Mouse (Mus musculus) forebrain, embryonic 14.5 days (tissue): ENCODE results near the gene Olfr315. TPM values are rescaled to one million over a fixed set of nuclear protein-coding genes. Genes with fewer than 3 reads are reported as not detected.
"Not testable (repeated sequence)": the region's sequence is repeated elsewhere in the genome, so short reads cannot be mapped to it uniquely, and the experiment has no call there.

Source experiments
- ATAC-seq: fragments of 200-750 bp; cut with Nextera tagmentation; 2 replicates; pipeline ENCODE4 v1.8.0; 2017; ENCODE audit warnings: mild to moderate bottlenecking, moderate library complexity
- DNase-seq: peaks from one replicate; pipeline ENCODE4 v3.0.0-alpha.2; 2015; ENCODE audit warnings: low spot score
- H3K27ac ChIP-seq: fragments of 300-500 bp; sonication (generic); 2 replicates; pipeline ENCODE4 v1.5.1; 2014; ENCODE audit warnings: low read depth, mild to moderate bottlenecking, control low read depth, low read length, moderate library complexity
- H3K27me3 ChIP-seq: fragments of 300-500 bp; sonication (generic); replicated peaks from 2 replicates; pipeline ENCODE4 v1.6.1; 2014; ENCODE audit warnings: low read length, control low read depth, mixed read lengths; ENCODE audit not compliant: control insufficient read depth, insufficient read depth
- H3K36me3 ChIP-seq: fragments of 300-500 bp; sonication (generic); 2 replicates; pipeline ENCODE4 v1.6.1; 2014; ENCODE audit warnings: low read length, control low read depth; ENCODE audit not compliant: control insufficient read depth, insufficient read depth
- H3K4me1 ChIP-seq: fragments of 300-500 bp; sonication (generic); 2 replicates; pipeline ENCODE4 v1.6.1; 2014; ENCODE audit warnings: antibody characterized with exemption, low read length, control low read depth; ENCODE audit not compliant: control insufficient read depth, insufficient read depth
- H3K4me2 ChIP-seq: fragments of 300-500 bp; sonication (generic); 2 replicates; pipeline ENCODE4 v1.6.1; 2014; ENCODE audit warnings: mild to moderate bottlenecking, control low read depth, low read length
- H3K4me3 ChIP-seq: fragments of 300-500 bp; sonication (generic); 2 replicates; pipeline ENCODE4 v1.5.1; 2014; ENCODE audit warnings: low read depth, low read length, control low read depth
- H3K9ac ChIP-seq: fragments of 300-500 bp; sonication (generic); 2 replicates; pipeline ENCODE4 v1.6.1; 2014; ENCODE audit warnings: mild to moderate bottlenecking, low read length, control low read depth, moderate library complexity
- H3K9me3 ChIP-seq: fragments of 300-500 bp; sonication (generic); replicated peaks from 2 replicates; pipeline ENCODE4 v1.6.1; 2016; ENCODE audit warnings: low read length, control low read depth, mixed read lengths; ENCODE audit not compliant: control insufficient read depth
- WGBS: fragments of 180-500 bp; shearing (Covaris S2); extraction: QIAGEN DNeasy Blood & Tissue Kit; methylation state at CpG from one replicate; pipeline ENCODE4 v1.1.7; 2014; 5-methylcytosine and 5-hydroxymethylcytosine counted together
- polyA plus RNA-seq: library from polyadenylated mRNA; unstranded; fragments of >200 nt; fragmentation: Nextera tagmentation; extraction: Ambion mirVana; gene quantifications from 2 replicates; pipeline ENCODE4 v1.2.1, GENCODE M21; 2014

The Olfr315 gene
- polyA plus RNA-seq = not detected in 2 replicates

GRCm38 (mm10) chr11:58772888-58773287 is at the start of gene Olfr315:
Gene Olfr315 (plus strand): TSS chr11:58773188.
- no peak within 1 kb of the TSS for H3K9ac ChIP-seq
- no peak within 1 kb of the TSS for H3K4me2 ChIP-seq
- ATAC-seq (no peak), DNase-seq (no peak)
- no peaks in the 10 kb centered on the region for H3K36me3 ChIP-seq
- no peak within 1 kb of the TSS for H3K27ac ChIP-seq
- no peaks in the 10 kb centered on the region for H3K27me3 ChIP-seq
- no peaks in the 10 kb centered on the region for H3K4me1 ChIP-seq
- H3K9me3 ChIP-seq = no peaks in the 10 kb centered on the region
- no peak within 1 kb of the TSS for H3K4me3 ChIP-seq

GRCm38 (mm10) chr11:58723914-58724313 is 49.1 kb upstream of the Olfr315 start, which contains the start of gene Olfr318:
Gene Olfr318 (minus strand): TSS chr11:58724014.
- ATAC-seq = no peak
- H3K36me3 ChIP-seq = no peaks in the 10 kb centered on the region
- H3K9me3 ChIP-seq = no peaks in the 10 kb centered on the region
- H3K4me1 ChIP-seq = no peaks in the 10 kb centered on the region
- no peak within 1 kb of the TSS for H3K27ac ChIP-seq
- no peak within 1 kb of the TSS for H3K4me3 ChIP-seq
- H3K4me2 ChIP-seq = no peak within 1 kb of the TSS
- DNase-seq = no peak
- H3K27me3 ChIP-seq = no peaks in the 10 kb centered on the region
- no peak within 1 kb of the TSS for H3K9ac ChIP-seq

DNA sequence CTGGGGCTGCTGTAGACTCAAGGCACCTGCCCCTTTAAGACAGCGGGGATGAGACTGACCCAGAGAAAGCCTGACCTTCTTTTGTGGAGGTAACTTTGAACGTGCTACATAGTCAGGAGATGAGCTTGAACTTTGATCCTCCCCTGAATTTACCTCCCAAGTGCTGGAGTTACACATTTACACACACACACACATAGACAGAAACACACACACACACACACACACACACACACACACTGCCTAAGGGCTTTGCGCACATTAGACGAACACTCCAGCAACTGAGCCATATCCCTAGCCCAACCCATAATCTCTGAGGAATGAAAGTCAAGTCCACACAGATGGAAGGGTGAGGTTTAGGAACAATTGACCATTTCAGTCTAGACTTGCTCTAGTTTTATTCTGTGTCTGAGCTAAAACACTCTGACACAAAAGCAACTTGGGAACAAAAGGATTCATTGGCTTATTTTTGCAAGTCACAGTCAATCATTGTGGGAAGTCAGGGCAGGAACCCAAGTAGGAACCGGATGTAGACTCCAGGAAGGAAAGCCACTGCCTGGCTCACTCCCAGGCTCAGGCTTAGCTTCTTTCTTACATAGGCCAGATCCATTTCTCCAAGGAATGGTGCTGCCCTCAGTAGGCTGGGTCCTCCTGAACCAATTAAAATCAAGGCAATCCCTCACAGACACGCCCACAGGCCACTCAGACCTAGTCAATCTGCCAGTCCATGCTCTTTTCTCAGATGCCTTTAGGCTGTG is 44.9 kb upstream of the Olfr315 start:
- not testable (repeated sequence) for H3K4me2 ChIP-seq, H3K4me3 ChIP-seq, H3K36me3 ChIP-seq, H3K27ac ChIP-seq, H3K9me3 ChIP-seq, DNase-seq, H3K27me3 ChIP-seq, ATAC-seq, H3K4me1 ChIP-seq, H3K9ac ChIP-seq
- WGBS = 84% methylated on average over 6 of the region's 6 CpGs

- ATAC-seq = no peak
- peak; percentile 34 for DNase-seq
- WGBS = 58% methylated on average over 3 of the region's 3 CpGs
Observed at GRCm38 (mm10) chr11:58733372-58733771, 39.6 kb upstream of the Olfr315 start.

GRCm38 (mm10) chr11:58738792-58739262 is 34.2 kb upstream of the Olfr315 start, which contains the start of gene Olfr317:
Gene Olfr317 (minus strand): TSS chr11:58739212.
- no peaks in the 10 kb centered on the region for H3K27me3 ChIP-seq
- no peak within 1 kb of the TSS for H3K4me3 ChIP-seq
- no peaks in the 10 kb centered on the region for H3K9me3 ChIP-seq
- WGBS = 69% methylated on average over 4 of the region's 4 CpGs
- no peak within 1 kb of the TSS for H3K4me2 ChIP-seq
- ATAC-seq (no peak), DNase-seq (no peak)
- no peak within 1 kb of the TSS for H3K27ac ChIP-seq
- H3K9ac ChIP-seq = no peak within 1 kb of the TSS
- no peaks in the 10 kb centered on the region for H3K4me1 ChIP-seq
- H3K36me3 ChIP-seq = no peaks in the 10 kb centered on the region

More at GRCm38 (mm10) chr11:58733372-58733771, 39.6 kb upstream of the Olfr315 start:
- H3K36me3 ChIP-seq = no peaks in the 10 kb centered on the region
- no peak overlapping the region for H3K27ac ChIP-seq
- no peaks in the 10 kb centered on the region for H3K27me3 ChIP-seq
- no peak overlapping the region for H3K9ac ChIP-seq
- H3K4me3 ChIP-seq = no peak overlapping the region
- no peaks in the 10 kb centered on the region for H3K9me3 ChIP-seq
- no peak overlapping the region for H3K4me2 ChIP-seq
- H3K4me1 ChIP-seq = no peaks in the 10 kb centered on the region

DNA sequence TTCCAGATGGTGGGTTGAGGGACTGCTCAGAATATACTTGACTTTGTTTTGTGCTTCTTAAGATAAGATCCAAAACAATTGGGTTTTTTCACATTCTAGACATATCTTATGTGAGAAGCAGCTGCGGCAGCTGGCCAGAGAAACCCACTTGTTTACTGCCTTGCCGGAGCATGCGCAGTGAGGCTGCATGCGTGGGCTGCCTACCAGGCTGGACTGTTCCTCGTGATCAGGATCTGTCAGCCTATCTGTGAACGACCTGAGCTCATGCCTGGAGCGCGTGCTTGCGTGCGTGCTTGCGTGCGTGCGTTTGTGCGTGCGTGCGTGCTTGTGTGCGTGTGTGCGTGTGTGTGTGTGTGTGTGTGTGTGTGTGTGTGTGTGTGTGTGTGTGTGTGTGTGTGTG is 21.9 kb upstream of the Olfr315 start:
- not testable (repeated sequence) for DNase-seq, H3K4me2 ChIP-seq, H3K9ac ChIP-seq, H3K4me3 ChIP-seq, H3K9me3 ChIP-seq, H3K4me1 ChIP-seq, H3K36me3 ChIP-seq, ATAC-seq, H3K27ac ChIP-seq, H3K27me3 ChIP-seq
- WGBS = 87% methylated on average over 18 of the region's 18 CpGs

- no peak within 1 kb of the TSS for H3K27ac ChIP-seq
- ATAC-seq (no peak), DNase-seq (no peak)
- no peaks in the 10 kb centered on the region for H3K27me3 ChIP-seq
- 91% methylated on average over 2 of the region's 2 CpGs for whole genome bisulfite sequencing
- H3K9me3 ChIP-seq = no peaks in the 10 kb centered on the region
- H3K4me1 ChIP-seq = no peaks in the 10 kb centered on the region
- no peak within 1 kb of the TSS for H3K4me2 ChIP-seq
- no peak within 1 kb of the TSS for H3K9ac ChIP-seq
- no peaks in the 10 kb centered on the region for H3K36me3 ChIP-seq
- H3K4me3 ChIP-seq = no peak within 1 kb of the TSS
Observed at GRCm38 (mm10) chr11:58752434-58752833, 20.6 kb upstream of the Olfr315 start, which contains the start of gene Olfr316. Gene Olfr316 (plus strand): TSS chr11:58752734.

DNA sequence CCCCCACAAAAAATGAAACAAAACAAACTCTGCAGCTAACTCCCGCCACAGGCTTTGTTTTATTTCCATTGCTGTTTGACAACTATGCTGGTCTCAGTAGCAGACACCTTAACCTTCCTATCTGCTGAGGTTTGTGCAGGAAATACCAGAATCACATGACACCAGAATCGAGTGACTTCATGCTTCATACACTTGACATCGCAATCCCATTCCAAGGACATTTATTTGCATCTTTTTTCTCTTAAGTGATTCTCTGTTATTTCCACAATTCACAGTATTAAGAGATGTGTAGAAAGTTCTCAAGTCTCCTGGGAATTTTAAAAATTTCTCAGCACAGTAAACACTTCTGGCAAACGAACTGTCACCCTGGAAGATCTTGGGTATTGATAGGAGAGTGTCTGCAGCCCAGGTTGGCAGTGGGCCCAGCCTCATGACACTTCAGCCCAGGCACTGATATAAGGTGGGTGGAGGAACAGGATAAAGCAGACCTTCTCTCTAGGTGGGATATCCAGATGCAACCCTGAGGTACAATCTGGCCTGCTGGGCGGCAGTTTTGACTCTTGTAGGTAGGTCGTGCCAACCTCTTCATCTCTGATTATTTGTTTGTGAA is 9.6 kb downstream of the Olfr315 start, which contains the start of gene Olfr314:
Gene Olfr314 (plus strand): TSS at position 473 of the 610 bp plus-strand sequence.
- DNase-seq (no peak), ATAC-seq (no peak)
- WGBS = 81% methylated on average over 6 of the region's 6 CpGs
- H3K27ac ChIP-seq = no peak within 1 kb of the TSS
- H3K4me2 ChIP-seq = no peak within 1 kb of the TSS
- H3K27me3 ChIP-seq = no peaks in the 10 kb centered on the region
- no peaks in the 10 kb centered on the region for H3K36me3 ChIP-seq
- H3K4me1 ChIP-seq = no peaks in the 10 kb centered on the region
- H3K9me3 ChIP-seq = no peaks in the 10 kb centered on the region
- H3K9ac ChIP-seq = no peak within 1 kb of the TSS
- H3K4me3 ChIP-seq = no peak within 1 kb of the TSS

GRCm38 (mm10) chr11:58784182-58784581 is 11.2 kb downstream of the Olfr315 start:
- 76% methylated on average over 2 of the region's 2 CpGs for WGBS
- ATAC-seq = no peak
- H3K4me2 ChIP-seq = no peak overlapping the region

More at GRCm38 (mm10) chr11:58784182-58784581, 11.2 kb downstream of the Olfr315 start:
- Histone ChIP-seq H3K27me3 (no peaks in the 10 kb centered on the region), H3K36me3 (no peaks in the 10 kb centered on the region), H3K27ac (no peak overlapping the region), H3K9ac (no peak overlapping the region), H3K4me1 (no peaks in the 10 kb centered on the region), H3K9me3 (no peaks in the 10 kb centered on the region), H3K4me3 (no peak overlapping the region)
- no peak for DNase-seq
